Mouse (Mus musculus): ENCODE results near the gene Adgra1.

The Adgra1 gene

GRCm38 (mm10) chr7:139908176-139908575, 74.2 kb downstream of the Adgra1 start:
- no peak for DNase-seq (ENCODE audit: low spot score)

- no peak for DNase-seq (ENCODE audit: low spot score)
Measured at GRCm38 (mm10) chr7:139909469-139909868, 75.5 kb downstream of the Adgra1 start.

GRCm38 (mm10) chr7:139910204-139910835, 76.3 kb downstream of the Adgra1 start:
- DNase-seq (ENCODE audit: low spot score), result no peak

GRCm38 (mm10) chr7:139914141-139915047, 80.4 kb downstream of the Adgra1 start:
- no peak for DNase-seq (ENCODE audit: low spot score)

GRCm38 (mm10) chr7:139915646-139916257, 81.8 kb downstream of the Adgra1 start:
- no peak for DNase-seq (ENCODE audit: low spot score)

GRCm38 (mm10) chr7:139916345-139916744, 82.4 kb downstream of the Adgra1 start:
- no peak for DNase-seq (ENCODE audit: low spot score)

GRCm38 (mm10) chr7:139918262-139918661, 84.3 kb downstream of the Adgra1 start:
- no peak for DNase-seq (ENCODE audit: low spot score)

Data from layer of hippocampus, adult 9-10 months (tissue).